In genomic region chr1:73916298-73916697, GRCm38 (mm10) we compare ENCODE assay signal across 14 mouse cellular contexts.
DNase-seq lines count a peak whose midpoint lies in the region; ATAC-seq and TF ChIP-seq lines count a peak whose summit lies in the region.
"Had no signal": no experiment of that assay in that cellular context is flagged by ENCODE, and none has a peak within 500 bp of the region (broad histone marks: within the 10 kb centered on the region; RNA-seq: fewer than 3 reads in every experiment).

No protein-coding gene starts in this region.

- H3K27ac ChIP-seq in embryonic facial prominence, embryonic 14.5 days (replicated peaks; ENCODE audit: low read depth, low read length): peak overlapping the region; percentile 29; the same call in 1 of the 2 replicates
- no peak overlapping the region for H3K27ac ChIP-seq in embryonic facial prominence, embryonic 10.5 days (replicated peaks)
- no peak overlapping the region for H3K27ac ChIP-seq in kidney, embryonic 16.5 days (ENCODE audit: low read length)
- H3K27ac ChIP-seq: forebrain, embryonic 10.5 days; hindbrain, embryonic 10.5 days; left cerebral cortex, adult 2 months; limb, embryonic 13.5 days; neural tube, embryonic 13.5 days had no signal

- ATAC-seq in embryonic facial prominence, embryonic 14.5 days (ENCODE audit: low read depth): no peak
- no peak for ATAC-seq in kidney, embryonic 16.5 days (ENCODE audit: low FRiP score, low TSS enrichment)
- ATAC-seq: Patski had no signal

- no peaks in the 10 kb centered on the region for H3K79me2 ChIP-seq in myocyte (ENCODE audit: control insufficient read depth, insufficient read depth)

- WGBS in embryonic facial prominence, embryonic 14.5 days: 80% methylated on average over 1 of the region's 1 CpGs
- 94% methylated on average over 1 of the region's 1 CpGs for WGBS in embryonic facial prominence, embryonic 10.5 days
- WGBS in kidney, embryonic 16.5 days: 80% methylated on average over 1 of the region's 1 CpGs

- no peaks in the 10 kb centered on the region for H3K9me3 ChIP-seq in embryonic facial prominence, embryonic 14.5 days (ENCODE audit: control insufficient read depth, low read length)
- H3K9me3 ChIP-seq in embryonic facial prominence, embryonic 10.5 days: no peaks in the 10 kb centered on the region
- no peaks in the 10 kb centered on the region for H3K9me3 ChIP-seq in kidney, embryonic 16.5 days (ENCODE audit: low read length)
- H3K9me3 ChIP-seq: forebrain, embryonic 10.5 days; hindbrain, embryonic 10.5 days; limb, embryonic 13.5 days; neural tube, embryonic 13.5 days had no signal

- no peak for TF ChIP-seq POLR2A in myocyte (IDR thresholded peaks at IDR 0.05; ENCODE audit: insufficient read length, low read depth)

- DNase-seq in embryonic facial prominence, embryonic 14.5 days (ENCODE audit: low spot score): no peak
- no peak for DNase-seq in embryonic facial prominence, embryonic 10.5 days (ENCODE audit: low spot score)
- peak; percentile 5 for DNase-seq in kidney, adult 18-20 months
- DNase-seq in right cerebral cortex, postnatal 14 days: peak; percentile 1
- DNase-seq in right cerebral cortex, adult 2 months (ENCODE audit: low spot score in 2 of 2): no peak
- DNase-seq in embryo, embryonic 9.5 days (ENCODE audit: extremely low spot score): no peak

- no peaks in the 10 kb centered on the region for H3K27me3 ChIP-seq in embryonic facial prominence, embryonic 14.5 days (replicated peaks; ENCODE audit: control insufficient read depth, insufficient read depth, low read length)
- H3K27me3 ChIP-seq in embryonic facial prominence, embryonic 10.5 days (replicated peaks; ENCODE audit: low read depth, poor library complexity, severe bottlenecking): 0 out of 2 replicates have a peak, but pooled peaks cover 5% of the 10 kb centered on the region
- H3K27me3 ChIP-seq in kidney, embryonic 16.5 days (ENCODE audit: insufficient read depth, low read length): no peaks in the 10 kb centered on the region
- H3K27me3 ChIP-seq in myocyte (ENCODE audit: control insufficient read depth, insufficient read depth, insufficient read length): no peaks in the 10 kb centered on the region
- H3K27me3 ChIP-seq: limb, embryonic 13.5 days; neural tube, embryonic 13.5 days; Patski had no signal

- H3K4me2 ChIP-seq in embryonic facial prominence, embryonic 14.5 days (ENCODE audit: low read depth, low read length): no peak overlapping the region
- no peak overlapping the region for H3K4me2 ChIP-seq in kidney, embryonic 16.5 days (replicated peaks; ENCODE audit: low read depth, low read length)
- peak overlapping the region; percentile 2 for H3K4me2 ChIP-seq in myocyte (ENCODE audit: low read depth)
- H3K4me2 ChIP-seq: limb, embryonic 13.5 days; neural tube, embryonic 13.5 days had no signal

- H3K4me3 ChIP-seq in embryonic facial prominence, embryonic 14.5 days (ENCODE audit: low read depth, low read length): no peak overlapping the region
- no peak overlapping the region for H3K4me3 ChIP-seq in embryonic facial prominence, embryonic 10.5 days
- H3K4me3 ChIP-seq in kidney, embryonic 16.5 days (ENCODE audit: low read length): no peak overlapping the region
- no peak overlapping the region for H3K4me3 ChIP-seq in myocyte
- H3K4me3 ChIP-seq: forebrain, embryonic 10.5 days; hindbrain, embryonic 10.5 days; left cerebral cortex, adult 2 months; limb, embryonic 13.5 days; neural tube, embryonic 13.5 days had no signal

- peaks cover 75% of the 10 kb centered on the region for H3K36me3 ChIP-seq in embryonic facial prominence, embryonic 14.5 days (ENCODE audit: control insufficient read depth, insufficient read depth, low read length)
- peaks cover 84% of the 10 kb centered on the region for H3K36me3 ChIP-seq in embryonic facial prominence, embryonic 10.5 days (replicated peaks)
- peaks cover 62% of the 10 kb centered on the region for H3K36me3 ChIP-seq in kidney, embryonic 16.5 days (ENCODE audit: insufficient read depth, low read length)
- peaks cover 60% of the 10 kb centered on the region for H3K36me3 ChIP-seq in myocyte (ENCODE audit: control insufficient read depth, insufficient read depth)

- H3ac ChIP-seq in myocyte (ENCODE audit: control insufficient read depth, insufficient read length): no peak overlapping the region

- no peak overlapping the region for H3K9ac ChIP-seq in embryonic facial prominence, embryonic 14.5 days (ENCODE audit: low read depth, low read length)
- H3K9ac ChIP-seq in kidney, embryonic 16.5 days (replicated peaks; ENCODE audit: low read length): no peak overlapping the region
- H3K9ac ChIP-seq: limb, embryonic 13.5 days; neural tube, embryonic 13.5 days had no signal

- H3K4me1 ChIP-seq in embryonic facial prominence, embryonic 14.5 days (ENCODE audit: control insufficient read depth, insufficient read depth, low read length): peaks cover 5% of the 10 kb centered on the region
- H3K4me1 ChIP-seq in embryonic facial prominence, embryonic 10.5 days: peaks cover 30% of the 10 kb centered on the region
- H3K4me1 ChIP-seq in kidney, embryonic 16.5 days (ENCODE audit: insufficient read depth, low read length): peaks cover 14% of the 10 kb centered on the region

TF ChIP-seq in myocyte, 11 proteins besides CTCF, POLR2A, EP300 and RAD21:
- no peak for TF ChIP-seq POLR2AphosphoS2 (IDR thresholded peaks at IDR 0.05; ENCODE audit: insufficient read length, low read depth)

Comparison
In these comparisons a context has a peak if more than half of its experiments do, and no peak if none do; other contexts are left out.
1. DNase-seq: peak in kidney, adult 18-20 months (single experiment) and right cerebral cortex, postnatal 14 days (single experiment); none in embryonic facial prominence, embryonic 14.5 days (single experiment), embryonic facial prominence, embryonic 10.5 days (single experiment), right cerebral cortex, adult 2 months (0 of 2) and embryo, embryonic 9.5 days (single experiment).